Mouse (Mus musculus) intestine, embryonic 14.5 days (tissue): ENCODE results near the gene D13Ertd608e. TPM values are rescaled to one million over a fixed set of nuclear protein-coding genes. Genes with fewer than 3 reads are reported as not detected.
"Not testable (repeated sequence)": the region's sequence is repeated elsewhere in the genome, so short reads cannot be mapped to it uniquely, and the experiment has no call there.

Source experiments
- ATAC-seq: fragments of 200-750 bp; cut with Nextera tagmentation; replicated peaks from 2 replicates; pipeline ENCODE4 v1.8.0; 2017; ENCODE audit warnings: low read depth, moderate number of reproducible peaks, moderate TSS enrichment, moderate library complexity; ENCODE audit not compliant: low FRiP score, low TSS enrichment
- DNase-seq: peaks from one replicate; pipeline ENCODE4 v3.0.0-alpha.2; 2018; ENCODE audit warnings: low spot score
- H3K27ac ChIP-seq: fragments of 300-500 bp; sonication (generic); 2 replicates; pipeline ENCODE4 v1.5.1; 2014; ENCODE audit warnings: low read depth, mild to moderate bottlenecking, control low read depth
- H3K27me3 ChIP-seq: fragments of 300-500 bp; sonication (generic); replicated peaks from 2 replicates; pipeline ENCODE4 v1.6.1; 2014; ENCODE audit warnings: low read length, control low read depth; ENCODE audit not compliant: control insufficient read depth, insufficient read depth
- H3K36me3 ChIP-seq: fragments of 300-500 bp; sonication (generic); 2 replicates; pipeline ENCODE4 v1.6.1; 2014; ENCODE audit warnings: low read length, control low read depth; ENCODE audit not compliant: control insufficient read depth, insufficient read depth
- H3K4me1 ChIP-seq: fragments of 300-500 bp; sonication (generic); replicated peaks from 2 replicates; pipeline ENCODE4 v1.6.1; 2014; ENCODE audit warnings: low read length, control low read depth, mixed read lengths; ENCODE audit not compliant: control insufficient read depth, insufficient read depth
- H3K4me2 ChIP-seq: fragments of 300-500 bp; sonication (generic); 2 replicates; pipeline ENCODE4 v1.6.1; 2014; ENCODE audit warnings: low read length
- H3K4me3 ChIP-seq: fragments of 300-500 bp; sonication (generic); 2 replicates; pipeline ENCODE4 v1.5.1; 2014; ENCODE audit warnings: low read depth, low read length, control low read depth, mixed read lengths
- H3K9ac ChIP-seq: fragments of 300-500 bp; sonication (generic); 2 replicates; pipeline ENCODE4 v1.6.1; 2014; ENCODE audit warnings: mild to moderate bottlenecking, low read length
- H3K9me3 ChIP-seq: fragments of 300-500 bp; sonication (generic); 2 replicates; pipeline ENCODE4 v1.6.1; 2016; ENCODE audit warnings: low read length, control low read depth; ENCODE audit not compliant: control insufficient read depth
- WGBS: fragments of 180-500 bp; shearing (Covaris S2); extraction: QIAGEN DNeasy Blood & Tissue Kit; methylation state at CpG from one replicate; pipeline ENCODE4 v1.1.7; 2014; 5-methylcytosine and 5-hydroxymethylcytosine counted together
- polyA plus RNA-seq: library from polyadenylated mRNA; unstranded; fragments of >200 nt; fragmentation: Nextera tagmentation; extraction: Ambion mirVana; gene quantifications from 2 replicates; pipeline ENCODE4 v1.2.1, GENCODE M21; 2014

D13Ertd608e gene
- polyA plus RNA-seq, 1 experiment from 2014 or later: not detected

DNA sequence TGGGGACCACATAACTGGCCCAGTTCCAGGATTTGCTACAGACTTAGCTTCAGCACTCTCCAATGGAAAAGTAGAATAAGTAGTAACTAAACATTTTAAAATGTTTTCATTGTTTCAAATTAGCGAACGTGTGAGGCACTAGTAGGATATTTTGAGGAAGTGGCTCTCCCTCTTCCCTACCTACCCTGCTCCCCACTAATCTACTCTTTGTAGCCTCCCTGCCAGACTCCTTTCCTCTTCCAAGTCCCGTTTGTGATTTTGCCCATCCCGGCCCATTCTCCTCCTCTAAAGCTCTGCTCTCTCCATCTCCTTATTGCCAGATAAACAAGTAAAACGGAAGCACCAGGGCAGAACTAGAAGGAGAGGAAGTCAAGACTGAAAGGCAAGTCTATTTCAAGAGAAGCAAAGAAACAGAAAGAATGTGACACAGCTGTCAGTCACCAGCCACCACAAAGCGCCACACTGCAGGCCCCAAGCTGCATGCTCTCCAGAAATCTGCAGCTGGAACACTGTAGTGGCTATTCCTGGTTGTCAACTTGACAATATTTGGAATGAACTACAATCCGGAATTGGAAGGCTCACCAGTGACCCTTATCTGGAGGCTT is 28.7 kb downstream of the D13Ertd608e start:
- H3K36me3 ChIP-seq, H3K9ac ChIP-seq, H3K9me3 ChIP-seq, DNase-seq, H3K4me1 ChIP-seq, H3K27me3 ChIP-seq, H3K4me2 ChIP-seq, H3K27ac ChIP-seq, ATAC-seq, H3K4me3 ChIP-seq: not testable (repeated sequence)
- 79% methylated on average over 6 of the region's 7 CpGs for whole genome bisulfite sequencing

DNA sequence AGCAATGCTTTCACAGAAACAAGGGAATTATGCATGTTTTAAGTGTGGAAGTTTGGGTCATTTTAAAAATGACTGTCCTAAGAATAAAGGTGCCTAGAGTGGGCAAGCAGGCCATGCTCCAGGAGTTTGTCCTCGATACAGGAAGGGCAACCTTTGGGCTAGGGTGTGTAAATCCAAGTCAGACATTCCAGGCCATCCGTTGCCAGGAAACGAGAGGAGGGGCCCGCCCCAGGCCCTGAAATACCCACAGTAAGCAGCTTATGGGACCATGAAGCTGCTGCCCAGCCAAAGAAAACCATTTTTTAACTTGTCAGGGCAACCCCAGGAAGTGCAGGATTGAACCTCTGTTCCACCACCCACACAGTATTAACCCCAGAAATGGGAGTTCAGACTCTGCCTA is 51.1 kb downstream of the D13Ertd608e start:
- not testable (repeated sequence) for H3K9ac ChIP-seq, DNase-seq, ATAC-seq, H3K4me1 ChIP-seq, H3K27ac ChIP-seq, H3K9me3 ChIP-seq, H3K27me3 ChIP-seq, H3K4me2 ChIP-seq, H3K36me3 ChIP-seq, H3K4me3 ChIP-seq
- 26% methylated on average over 4 of the region's 4 CpGs for WGBS

DNA sequence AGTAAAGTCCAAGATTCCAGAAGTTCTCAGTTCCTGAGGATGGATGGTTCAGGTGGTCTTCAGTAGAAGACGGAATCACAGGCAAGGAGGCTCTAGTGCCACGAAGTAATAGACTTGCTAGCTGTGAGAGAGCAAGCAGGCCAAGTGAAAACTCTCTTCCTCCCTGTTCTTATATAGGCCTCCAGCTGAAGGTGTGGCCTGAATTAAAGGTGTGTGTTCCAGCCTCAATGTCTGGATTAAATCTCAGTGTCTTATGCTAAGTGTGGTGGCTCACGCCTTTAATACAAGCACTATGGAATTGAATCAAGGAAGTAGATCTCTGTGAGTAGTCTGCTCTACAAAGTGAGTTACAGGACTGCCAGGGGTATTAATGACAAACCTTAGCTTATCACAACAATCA is 58.9 kb downstream of the D13Ertd608e start, which contains the start of gene Tcstv1:
Gene Tcstv1, minus strand, starts transcription at position 101 of the 400 bp plus-strand sequence.
- not testable (repeated sequence) for H3K9me3 ChIP-seq, H3K9ac ChIP-seq, H3K4me1 ChIP-seq, ATAC-seq, H3K4me2 ChIP-seq, H3K36me3 ChIP-seq, DNase-seq, H3K4me3 ChIP-seq, H3K27me3 ChIP-seq, H3K27ac ChIP-seq
- 81% methylated on average over 3 of the region's 3 CpGs for whole genome bisulfite sequencing

Other genes with a start within 250 kb of the D13Ertd608e start
- gene Ccl28, start 212.2 kb upstream of the D13Ertd608e start, polyA plus RNA-seq: 0.09 TPM in 1 of 2 replicates, not detected in the other
- gene Hmgcs1, start 145.6 kb upstream of the D13Ertd608e start, polyA plus RNA-seq: 218 and 236 TPM in 2 replicates
- 0.58 and 0.76 TPM in 2 replicates for gene Nim1k, start 80.1 kb upstream of the D13Ertd608e start, polyA plus RNA-seq
- gene Zfp131, start 45.1 kb upstream of the D13Ertd608e start, polyA plus RNA-seq: 35.6 and 39.5 TPM in 2 replicates
- gene AF067063, start 5.8 kb upstream of the D13Ertd608e start, polyA plus RNA-seq: not detected in 2 replicates
- gene Tcstv1, start 58.8 kb downstream of the D13Ertd608e start, polyA plus RNA-seq: not detected in 2 replicates
- not detected in 2 replicates for gene Gm21761, start 93.3 kb downstream of the D13Ertd608e start, polyA plus RNA-seq
- gene B020031M17Rik, start 114.8 kb downstream of the D13Ertd608e start, polyA plus RNA-seq: not detected in 2 replicates
- not detected in 2 replicates for gene Gm36079, start 191.0 kb downstream of the D13Ertd608e start, polyA plus RNA-seq
- gene Gm21188, start 216.2 kb downstream of the D13Ertd608e start, polyA plus RNA-seq: not detected in 2 replicates